Mouse (Mus musculus) lung, embryonic 16.5 days (tissue): Measurements from ENCODE around the gene Wscd2. TPM values are rescaled to one million over a fixed set of nuclear protein-coding genes. Genes with fewer than 3 reads are reported as not detected.

ENCODE experiments used
- ATAC-seq: fragments of 200-750 bp; cut with Nextera tagmentation; 2 replicates; pipeline ENCODE4 v1.8.0; 2017; ENCODE audit warnings: low read depth, mild to moderate bottlenecking, moderate library complexity
- H3K27ac ChIP-seq: fragments of 300-500 bp; sonication (generic); 2 replicates; pipeline ENCODE4 v1.5.1; 2014; ENCODE audit warnings: mild to moderate bottlenecking, control low read depth, low read length
- H3K27me3 ChIP-seq: fragments of 300-500 bp; sonication (generic); 2 replicates; pipeline ENCODE4 v1.6.1; 2014; ENCODE audit warnings: low read depth, low read length, mixed read lengths; ENCODE audit not compliant: control insufficient read depth, insufficient read depth
- H3K36me3 ChIP-seq: fragments of 300-500 bp; sonication (generic); 2 replicates; pipeline ENCODE4 v1.6.1; 2014; ENCODE audit warnings: low read length; ENCODE audit not compliant: control insufficient read depth, insufficient read depth
- H3K4me1 ChIP-seq: fragments of 300-500 bp; sonication (generic); replicated peaks from 2 replicates; pipeline ENCODE4 v1.6.1; 2014; ENCODE audit warnings: low read length, mixed read lengths; ENCODE audit not compliant: control insufficient read depth, insufficient read depth
- H3K4me2 ChIP-seq: fragments of 300-500 bp; sonication (generic); 2 replicates; pipeline ENCODE4 v1.6.1; 2014; ENCODE audit warnings: low read depth, low read length, control low read depth
- H3K4me3 ChIP-seq: fragments of 300-500 bp; sonication (generic); 2 replicates; pipeline ENCODE4 v1.5.1; 2014; ENCODE audit warnings: mild to moderate bottlenecking, low read length, control low read depth
- H3K9ac ChIP-seq: fragments of 300-500 bp; sonication (generic); 2 replicates; pipeline ENCODE4 v1.6.1; 2014; ENCODE audit warnings: low read length, control low read depth
- H3K9me3 ChIP-seq: fragments of 300-500 bp; sonication (generic); 2 replicates; pipeline ENCODE4 v1.6.1; 2016; ENCODE audit warnings: low read length; ENCODE audit not compliant: control insufficient read depth
- WGBS: fragments of 180-500 bp; shearing (Covaris S2); extraction: QIAGEN DNeasy Blood & Tissue Kit; methylation state at CpG from one replicate; pipeline ENCODE4 v1.1.7; 2014; 5-methylcytosine and 5-hydroxymethylcytosine counted together
- polyA plus RNA-seq: library from polyadenylated mRNA; unstranded; fragments of >200 nt; fragmentation: Nextera tagmentation; extraction: Ambion mirVana; gene quantifications from 2 replicates; pipeline ENCODE4 v1.2.1, GENCODE M21; 2015

Gene Wscd2
- polyA plus RNA-seq, 1 experiment from 2014 or later = 4.8 TPM

- H3K4me3 ChIP-seq = no peak overlapping the region
- ATAC-seq = no peak
- peaks cover 6% of the 10 kb centered on the region; the same call in 1 of the 2 replicates for H3K36me3 ChIP-seq
- H3K27me3 ChIP-seq = no peaks in the 10 kb centered on the region
- no peaks in the 10 kb centered on the region for H3K9me3 ChIP-seq
- no peak overlapping the region for H3K27ac ChIP-seq
- H3K9ac ChIP-seq = no peak overlapping the region
- H3K4me1 ChIP-seq = peaks cover 4% of the 10 kb centered on the region
- WGBS = 100% methylated on average over 1 of the region's 1 CpGs
- no peak overlapping the region for H3K4me2 ChIP-seq
Observed at GRCm38 (mm10) chr5:113619151-113619550, 129.0 kb downstream of the Wscd2 start.

GRCm38 (mm10) chr5:113620130-113620716, 130.1 kb downstream of the Wscd2 start:
- peaks cover 4% of the 10 kb centered on the region for H3K4me1 ChIP-seq
- H3K27me3 ChIP-seq = no peaks in the 10 kb centered on the region
- no peak overlapping the region for H3K4me3 ChIP-seq
- peaks cover 3% of the 10 kb centered on the region; the same call in 1 of the 2 replicates for H3K36me3 ChIP-seq
- no peak overlapping the region for H3K9ac ChIP-seq
- H3K9me3 ChIP-seq = no peaks in the 10 kb centered on the region
- no peak overlapping the region for H3K4me2 ChIP-seq
- no peak for ATAC-seq
- 60% methylated on average over 16 of the region's 16 CpGs for WGBS
- H3K27ac ChIP-seq = no peak overlapping the region

GRCm38 (mm10) chr5:113620999-113621398, 130.9 kb downstream of the Wscd2 start:
- Histone ChIP-seq H3K9ac (no peak overlapping the region), H3K27ac (no peak overlapping the region), H3K4me1 (peaks cover 4% of the 10 kb centered on the region), H3K27me3 (no peaks in the 10 kb centered on the region), H3K36me3 (no peaks in the 10 kb centered on the region; the same call in 1 of the 2 replicates), H3K9me3 (no peaks in the 10 kb centered on the region), H3K4me3 (no peak overlapping the region), H3K4me2 (no peak overlapping the region)
- WGBS = 59% methylated on average over 7 of the region's 7 CpGs
- ATAC-seq = no peak

- 8% methylated on average over 1 of the region's 2 CpGs for WGBS
Observed at GRCm38 (mm10) chr5:113623052-113623451, 132.9 kb downstream of the Wscd2 start.

GRCm38 (mm10) chr5:113625068-113625467, 134.9 kb downstream of the Wscd2 start:
- no peaks in the 10 kb centered on the region for H3K9me3 ChIP-seq
- no peak overlapping the region for H3K27ac ChIP-seq
- no peak overlapping the region for H3K4me2 ChIP-seq
- H3K27me3 ChIP-seq = no peaks in the 10 kb centered on the region
- H3K4me1 ChIP-seq = peaks cover 30% of the 10 kb centered on the region
- WGBS = 61% methylated on average over 4 of the region's 4 CpGs
- no peaks in the 10 kb centered on the region for H3K36me3 ChIP-seq
- no peak overlapping the region for H3K4me3 ChIP-seq
- no peak for ATAC-seq
- no peak overlapping the region for H3K9ac ChIP-seq

More at GRCm38 (mm10) chr5:113623052-113623451, 132.9 kb downstream of the Wscd2 start:
- Histone ChIP-seq H3K9me3 (no peaks in the 10 kb centered on the region), H3K4me1 (peaks cover 19% of the 10 kb centered on the region), H3K27ac (no peak overlapping the region), H3K4me2 (no peak overlapping the region), H3K36me3 (no peaks in the 10 kb centered on the region), H3K4me3 (no peak overlapping the region), H3K27me3 (no peaks in the 10 kb centered on the region), H3K9ac (no peak overlapping the region)
- no peak for ATAC-seq

- Histone ChIP-seq H3K9ac (no peak overlapping the region), H3K27ac (no peak overlapping the region), H3K27me3 (no peaks in the 10 kb centered on the region), H3K4me3 (no peak overlapping the region), H3K9me3 (no peaks in the 10 kb centered on the region), H3K4me2 (no peak overlapping the region), H3K36me3 (no peaks in the 10 kb centered on the region), H3K4me1 (peaks cover 41% of the 10 kb centered on the region)
- ATAC-seq = peak; percentile 39; the same call in 1 of the 2 replicates
- WGBS = 39% methylated on average over 8 of the region's 8 CpGs
Observed at GRCm38 (mm10) chr5:113626352-113626751, 136.2 kb downstream of the Wscd2 start.

- WGBS = 57% methylated on average over 5 of the region's 5 CpGs
- Histone ChIP-seq H3K27me3 (no peaks in the 10 kb centered on the region), H3K4me1 (peaks cover 42% of the 10 kb centered on the region), H3K4me2 (no peak overlapping the region), H3K9ac (no peak overlapping the region), H3K36me3 (no peaks in the 10 kb centered on the region), H3K9me3 (no peaks in the 10 kb centered on the region), H3K27ac (no peak overlapping the region), H3K4me3 (no peak overlapping the region)
- no peak for ATAC-seq
Observed at GRCm38 (mm10) chr5:113626991-113627390, 136.9 kb downstream of the Wscd2 start.

GRCm38 (mm10) chr5:113627820-113628437, 137.8 kb downstream of the Wscd2 start:
- H3K36me3 ChIP-seq = no peaks in the 10 kb centered on the region
- no peak overlapping the region for H3K4me3 ChIP-seq
- WGBS = 22% methylated on average over 11 of the region's 11 CpGs
- peaks cover 46% of the 10 kb centered on the region for H3K4me1 ChIP-seq
- peak overlapping the region; percentile 6; the same call in 1 of the 2 replicates for H3K4me2 ChIP-seq
- no peaks in the 10 kb centered on the region for H3K9me3 ChIP-seq
- ATAC-seq = peak; percentile 64
- H3K9ac ChIP-seq = no peak overlapping the region
- H3K27ac ChIP-seq = peak overlapping the region; percentile 60; the same call in 1 of the 2 replicates
- no peaks in the 10 kb centered on the region for H3K27me3 ChIP-seq

GRCm38 (mm10) chr5:113629248-113629647, 139.1 kb downstream of the Wscd2 start:
- H3K27ac ChIP-seq = 0 out of 2 replicates have a peak overlapping the region, but pooled peaks have one; percentile 34
- H3K4me2 ChIP-seq = no peak overlapping the region
- 78% methylated on average over 3 of the region's 3 CpGs for WGBS
- H3K4me1 ChIP-seq = peaks cover 52% of the 10 kb centered on the region
- H3K36me3 ChIP-seq = no peaks in the 10 kb centered on the region
- H3K27me3 ChIP-seq = no peaks in the 10 kb centered on the region
- H3K4me3 ChIP-seq = no peak overlapping the region
- no peaks in the 10 kb centered on the region for H3K9me3 ChIP-seq
- H3K9ac ChIP-seq = no peak overlapping the region
- no peak for ATAC-seq
